Mouse (Mus musculus): ENCODE data around the gene Adgrd1.

Gene Adgrd1

DNA sequence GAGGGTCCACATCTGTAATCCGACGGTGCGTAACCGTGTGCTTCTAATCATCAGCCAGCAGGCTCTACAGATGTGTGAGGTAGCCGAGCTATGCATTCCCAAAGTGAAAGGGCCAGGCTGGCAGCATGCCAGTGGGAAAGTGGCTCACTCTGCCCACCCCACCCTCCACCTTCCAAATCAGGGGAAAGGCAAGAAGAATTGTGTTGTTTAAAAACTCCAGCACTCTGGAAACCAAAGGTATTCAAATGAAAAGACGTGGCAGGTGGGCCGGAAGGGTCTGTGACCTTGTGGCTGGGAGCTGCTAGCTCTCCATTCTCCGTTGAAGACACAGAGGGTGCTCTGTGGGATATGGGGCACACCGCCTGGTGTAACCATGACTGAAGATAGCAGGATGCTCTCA lies 100.0 kb downstream of the Adgrd1 start:
- DNase-seq (ENCODE audit: low read depth, low spot score) = no peak

DNA sequence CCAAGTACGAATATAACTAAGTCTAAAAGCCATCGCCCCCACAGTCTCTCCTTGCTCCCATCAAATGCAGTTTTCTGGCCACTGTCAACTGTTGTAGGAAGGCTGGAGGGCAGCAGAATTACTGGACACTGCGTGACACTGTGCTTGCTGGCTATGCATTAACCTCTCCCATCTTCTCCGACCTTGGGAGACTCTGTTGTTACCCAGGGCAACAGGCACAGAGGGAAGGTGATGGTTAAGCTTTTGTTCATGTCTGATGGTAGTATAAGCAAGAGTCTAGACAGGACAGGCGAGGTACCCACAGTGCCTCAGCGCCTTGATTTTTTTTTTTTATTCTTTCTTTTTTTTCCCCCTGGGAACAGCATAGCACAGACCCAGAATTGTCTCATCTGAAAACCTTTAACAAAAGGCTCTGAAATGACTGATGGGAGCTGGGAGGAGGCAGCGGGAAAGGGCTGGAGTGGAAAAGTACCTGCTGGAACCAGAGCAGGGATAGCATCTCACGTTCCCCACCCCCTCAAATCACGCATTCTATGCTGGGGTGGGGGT lies 100.5 kb downstream of the Adgrd1 start:
- DNase-seq (ENCODE audit: low read depth, low spot score) = no peak

DNA sequence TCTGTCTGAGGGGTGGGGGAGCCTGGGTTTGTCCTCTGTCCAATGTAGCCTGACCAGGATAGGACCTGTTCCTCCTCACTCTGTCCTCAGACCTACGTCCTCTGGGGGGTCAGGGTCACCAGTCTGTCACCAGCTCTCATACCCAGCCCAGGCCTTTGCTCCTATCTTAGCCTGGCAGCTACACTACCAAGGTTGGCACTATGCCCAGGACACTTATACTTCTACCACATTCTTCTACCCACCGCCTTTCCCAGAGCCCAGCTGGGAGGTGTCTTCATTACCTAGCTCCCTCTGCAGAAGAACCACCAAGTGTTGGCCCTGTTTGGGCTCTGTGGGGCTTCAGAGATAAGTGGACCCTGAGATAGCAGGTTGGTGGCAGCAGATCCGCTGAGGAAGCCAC lies 103.6 kb downstream of the Adgrd1 start:
- DNase-seq (ENCODE audit: low read depth, low spot score) = no peak

DNA sequence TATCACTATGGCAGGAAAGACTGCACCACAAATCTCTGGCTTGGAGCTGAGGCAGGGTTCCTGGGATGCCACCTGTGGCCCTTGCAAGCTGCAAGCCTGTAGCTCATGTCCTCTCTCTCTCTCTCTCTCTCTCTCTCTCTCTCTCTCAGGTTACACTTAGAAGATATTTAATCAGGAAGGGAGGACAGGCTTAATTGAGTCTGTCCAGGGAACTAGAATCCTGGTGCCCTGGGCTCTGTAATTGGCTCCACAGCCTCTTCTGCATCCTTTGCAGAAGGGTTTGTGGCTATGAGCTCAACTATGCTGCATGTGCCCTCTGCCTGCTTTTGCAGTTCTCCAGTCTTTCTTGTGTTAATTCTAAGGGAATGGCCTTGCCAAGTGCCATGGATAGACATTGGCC lies 111.7 kb downstream of the Adgrd1 start:
- DNase-seq (ENCODE audit: low read depth, low spot score) = no peak

DNA sequence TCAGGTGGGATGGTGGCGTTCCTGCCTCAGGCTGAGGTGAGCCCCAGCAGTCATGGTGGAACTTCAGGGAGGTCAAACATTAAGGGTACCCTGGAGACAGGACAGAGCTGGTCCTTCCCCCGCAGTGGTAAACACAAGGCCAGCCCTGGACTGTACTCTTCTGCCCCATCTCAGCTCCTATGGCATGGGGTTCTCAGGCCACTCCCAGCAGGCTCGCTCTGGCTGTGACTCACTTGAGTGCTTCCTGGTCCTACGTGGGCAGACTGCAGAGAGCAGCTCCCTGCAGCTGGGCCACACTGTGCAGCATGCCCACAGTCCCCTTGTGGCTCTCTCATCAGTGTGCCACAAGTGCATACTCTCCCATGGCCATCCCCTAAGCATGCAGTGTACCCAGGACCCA lies 112.3 kb downstream of the Adgrd1 start:
- peak; percentile 18 for DNase-seq (ENCODE audit: low read depth, low spot score)

DNA sequence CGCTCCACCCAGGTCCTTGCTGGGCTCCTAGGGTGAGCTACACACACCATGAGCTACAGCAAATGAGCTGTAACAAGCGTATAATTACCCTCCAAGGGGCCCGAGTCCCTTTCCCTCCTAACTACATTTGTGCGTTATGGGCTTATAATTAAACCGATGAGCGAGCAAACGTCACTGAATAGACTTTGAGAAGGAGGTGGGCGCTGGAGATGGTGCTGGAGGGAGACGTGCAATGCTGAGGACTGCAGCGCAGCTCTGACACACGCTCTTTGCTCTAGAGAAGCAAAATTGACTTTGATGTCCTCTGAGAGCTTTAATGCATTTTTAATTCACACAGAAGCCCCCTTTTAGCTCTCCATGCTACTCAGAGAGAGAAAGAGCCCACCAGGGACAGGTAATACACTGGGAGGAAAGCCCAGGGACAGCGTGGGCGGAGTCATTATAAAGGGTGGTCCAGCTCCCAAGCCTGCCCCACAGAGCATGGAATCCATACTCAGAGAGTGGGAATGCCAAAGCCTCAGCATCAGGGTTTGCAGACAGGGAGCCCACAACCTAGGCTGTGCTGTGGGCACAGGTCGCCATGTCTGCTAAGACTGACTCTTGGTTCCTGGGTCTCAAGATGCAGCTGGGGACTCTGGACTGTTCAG lies 115.0 kb downstream of the Adgrd1 start:
- no peak for DNase-seq (ENCODE audit: low read depth, low spot score)

DNA sequence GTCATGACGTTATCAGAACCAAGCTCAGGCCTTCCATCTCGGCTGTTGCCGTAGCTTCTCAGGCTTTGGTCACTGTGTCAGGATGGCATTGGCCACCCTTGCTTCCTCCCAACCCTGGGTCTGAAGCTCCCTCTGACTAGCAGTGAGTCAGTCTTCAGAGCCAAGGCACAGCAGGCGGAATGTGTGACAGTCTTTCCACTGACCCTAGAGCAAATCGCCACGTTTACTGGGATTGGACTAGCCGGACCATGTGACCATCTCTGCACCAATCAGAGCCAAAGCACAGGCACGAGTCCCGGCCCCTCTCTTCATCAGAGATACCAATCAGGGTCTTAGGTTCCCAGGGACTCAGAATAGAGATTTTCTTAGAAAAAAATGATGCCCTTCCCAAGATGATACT lies 117.5 kb downstream of the Adgrd1 start:
- no peak for DNase-seq (ENCODE audit: low read depth, low spot score)

DNA sequence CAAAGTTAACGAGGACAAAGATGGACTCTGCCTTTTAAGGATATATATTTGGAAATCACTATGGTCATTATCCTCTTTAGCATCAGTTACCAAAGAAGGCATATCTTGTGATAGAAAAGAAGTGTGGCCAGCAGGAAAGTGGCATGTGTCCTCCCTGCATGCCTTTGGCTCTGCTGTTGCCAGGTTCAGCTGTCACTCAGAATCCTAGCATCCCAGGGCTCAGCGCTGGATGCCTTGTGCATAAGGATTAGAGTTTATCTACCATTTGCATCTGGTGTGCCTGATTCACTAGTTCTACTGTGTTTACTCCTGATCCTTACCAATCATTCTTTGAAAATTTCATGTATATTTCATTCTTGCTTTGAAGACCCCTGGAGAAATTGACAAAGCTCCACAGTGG lies 119.5 kb downstream of the Adgrd1 start:
- no peak for DNase-seq (ENCODE audit: low read depth, low spot score)

DNA sequence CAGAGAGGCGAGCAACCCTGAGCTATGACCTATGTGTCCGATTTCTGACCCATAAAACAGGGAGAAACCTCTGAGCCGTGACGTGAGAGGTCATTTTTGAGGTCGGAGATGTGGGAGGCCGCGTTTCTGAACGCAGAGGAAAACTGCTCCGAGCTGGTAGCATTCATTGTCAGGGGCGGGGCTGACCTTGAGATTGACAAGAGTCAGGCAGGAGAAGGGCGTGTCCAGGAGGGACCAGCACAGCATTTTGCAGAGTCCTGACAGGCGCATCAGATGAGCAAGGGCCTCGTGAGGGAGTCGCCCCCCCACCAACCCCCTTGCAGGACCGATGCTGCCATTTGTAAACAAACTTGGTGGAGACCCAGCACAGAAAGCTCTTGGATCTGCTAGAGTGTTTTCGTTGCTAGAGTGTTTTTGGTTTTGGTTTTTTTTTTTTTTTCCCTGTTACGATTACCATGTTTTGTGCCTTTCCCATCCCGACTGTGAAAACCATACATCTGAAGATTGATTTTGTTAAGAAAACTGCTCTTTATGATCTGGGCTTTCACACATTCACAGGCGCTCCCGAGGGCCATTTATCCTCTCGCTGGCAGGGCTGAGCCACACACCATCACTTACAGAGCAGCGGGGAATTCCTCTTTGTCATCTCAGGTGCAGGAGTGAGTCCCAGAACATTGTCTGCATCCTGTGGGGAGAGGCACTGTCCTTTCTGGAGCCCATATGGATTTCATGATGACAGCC lies 121.1 kb downstream of the Adgrd1 start:
- peak; percentile 3 for DNase-seq (ENCODE audit: low read depth, low spot score)

DNA sequence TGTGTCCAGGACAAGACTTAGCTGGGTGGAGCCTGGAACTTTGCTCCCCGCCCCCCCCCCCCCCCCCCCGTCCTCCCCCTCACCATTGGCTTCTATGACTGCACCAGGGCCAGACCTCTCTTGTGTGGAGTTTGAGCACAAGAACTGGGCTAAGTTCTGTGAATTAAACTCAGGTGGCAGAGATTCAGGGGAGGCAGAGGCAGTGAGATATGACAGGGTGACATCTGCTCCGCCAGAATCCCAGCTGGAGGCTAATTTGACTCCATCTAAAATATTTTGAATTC lies 121.6 kb downstream of the Adgrd1 start:
- DNase-seq (ENCODE audit: low read depth, low spot score) = no peak

DNA sequence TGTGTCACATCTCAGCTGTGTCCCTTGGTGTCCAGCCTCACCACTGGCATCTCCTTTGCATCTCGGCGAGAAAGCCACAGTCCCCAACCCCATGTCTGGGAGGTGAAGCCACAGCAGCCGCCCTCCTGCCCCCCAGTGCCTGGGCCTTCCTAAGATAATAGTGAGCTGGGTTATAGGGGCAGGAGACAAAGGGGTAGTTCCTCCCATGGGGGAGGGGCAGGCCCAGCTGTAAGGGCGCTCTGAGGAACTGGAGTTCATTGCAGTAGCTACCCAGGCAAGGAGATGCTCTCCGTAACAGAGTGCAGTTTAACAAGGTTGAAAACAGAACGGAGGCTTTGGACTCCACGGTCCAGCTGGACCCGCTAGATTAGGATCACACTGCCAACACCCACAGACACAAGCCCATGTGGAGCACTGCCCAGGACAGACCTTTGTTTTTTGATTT lies 122.0 kb downstream of the Adgrd1 start:
- DNase-seq (ENCODE audit: low read depth, low spot score) = no peak

DNA sequence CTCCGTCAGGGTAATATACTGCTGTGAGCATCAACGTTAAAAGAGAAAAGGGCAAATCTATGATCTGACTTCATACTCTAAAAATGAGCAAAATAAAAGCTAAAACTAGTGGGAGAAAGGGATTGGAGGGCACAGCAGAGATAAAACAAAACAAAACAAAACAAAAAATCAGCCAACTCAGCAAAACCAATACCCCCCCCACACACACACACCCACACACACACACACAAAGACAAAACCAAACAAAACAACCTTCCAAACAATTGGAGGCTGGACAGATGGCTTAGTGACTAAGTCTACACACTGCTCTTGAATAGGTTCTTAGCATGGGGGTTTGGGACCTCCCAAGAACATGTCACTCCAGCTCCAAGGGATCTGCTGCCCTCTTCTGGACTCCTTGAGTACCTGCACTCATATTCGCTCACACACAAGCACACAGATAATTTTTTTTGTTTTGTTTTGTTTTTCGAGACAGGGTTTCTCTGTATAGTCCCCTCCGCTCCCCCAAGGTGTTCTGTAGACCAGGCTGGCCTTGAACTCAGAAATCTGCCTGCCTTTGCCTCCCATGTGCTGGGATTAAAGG lies 122.7 kb downstream of the Adgrd1 start:
- no peak for DNase-seq (ENCODE audit: low read depth, low spot score)

DNA sequence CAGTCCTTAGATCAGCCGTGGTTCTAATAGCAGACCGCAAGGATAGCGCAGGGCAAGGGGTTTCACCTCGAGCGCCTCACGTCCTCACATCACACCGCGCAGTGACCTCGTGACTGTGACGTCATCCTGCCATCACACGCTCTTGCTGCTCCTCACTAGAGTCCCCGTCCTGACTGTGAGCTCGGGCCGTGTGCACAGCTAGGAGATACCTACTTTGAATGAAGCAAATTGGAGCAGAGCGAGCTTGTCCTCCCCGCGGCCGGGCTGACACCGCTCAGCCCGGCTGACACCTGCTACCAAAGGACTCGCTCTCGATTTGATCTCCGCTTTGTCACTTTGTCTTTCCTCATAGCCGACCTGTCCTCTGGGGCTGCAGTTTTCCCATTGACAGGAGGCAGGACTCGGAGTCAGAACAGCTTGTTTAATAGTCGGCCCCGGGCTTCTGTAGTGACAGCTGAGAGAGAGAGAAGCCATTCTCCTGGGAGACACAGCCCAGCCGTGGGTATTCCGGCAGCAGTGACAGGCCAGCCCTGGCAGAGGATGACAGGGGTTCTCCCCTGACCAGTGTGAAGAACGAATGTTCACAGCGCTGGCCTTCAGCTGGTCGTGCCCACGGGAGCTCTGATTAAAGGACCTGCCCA lies 129.4 kb downstream of the Adgrd1 start:
- DNase-seq (ENCODE audit: low read depth, low spot score) = no peak

DNA sequence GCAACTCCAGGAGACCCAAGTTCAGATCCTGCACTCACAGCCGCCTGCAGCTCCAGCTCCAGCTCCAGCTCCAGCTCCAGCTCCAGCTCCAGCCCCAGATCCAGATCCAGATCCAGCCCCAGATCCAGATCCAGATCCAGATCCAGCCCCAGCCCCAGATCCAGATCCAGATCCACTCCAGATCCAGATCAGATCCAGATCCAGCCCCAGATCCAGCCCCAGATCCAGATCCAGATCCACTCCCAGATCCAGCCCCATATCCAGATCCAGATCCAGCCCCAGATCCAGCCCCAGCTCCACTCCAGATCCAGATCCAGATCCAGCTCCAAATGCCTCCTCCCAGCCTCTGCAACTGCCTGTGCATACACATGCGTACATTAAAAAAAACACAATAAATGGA lies 131.6 kb downstream of the Adgrd1 start:
- no peak for DNase-seq (ENCODE audit: low read depth, low spot score)

DNA sequence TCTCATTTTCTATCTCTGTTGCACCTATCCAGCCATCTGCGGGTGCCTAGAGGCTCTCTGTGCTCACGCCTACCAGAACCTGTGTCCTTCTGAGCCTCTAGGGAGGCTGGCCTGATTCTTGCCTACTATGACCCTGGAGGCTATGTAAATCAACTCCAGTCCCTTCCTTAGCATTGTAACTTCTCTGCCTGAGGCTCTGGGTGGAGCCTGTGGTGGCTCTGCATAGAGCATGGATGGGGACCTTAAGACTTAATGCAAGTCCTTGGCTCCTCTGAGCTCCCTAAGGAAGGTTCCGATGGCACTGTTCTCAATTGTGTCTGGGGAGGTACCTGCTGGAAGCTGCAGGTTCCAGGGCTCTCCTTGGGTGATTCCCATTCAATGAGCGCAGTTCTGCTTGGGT lies 136.8 kb downstream of the Adgrd1 start:
- DNase-seq (ENCODE audit: low read depth, low spot score) = no peak

DNA sequence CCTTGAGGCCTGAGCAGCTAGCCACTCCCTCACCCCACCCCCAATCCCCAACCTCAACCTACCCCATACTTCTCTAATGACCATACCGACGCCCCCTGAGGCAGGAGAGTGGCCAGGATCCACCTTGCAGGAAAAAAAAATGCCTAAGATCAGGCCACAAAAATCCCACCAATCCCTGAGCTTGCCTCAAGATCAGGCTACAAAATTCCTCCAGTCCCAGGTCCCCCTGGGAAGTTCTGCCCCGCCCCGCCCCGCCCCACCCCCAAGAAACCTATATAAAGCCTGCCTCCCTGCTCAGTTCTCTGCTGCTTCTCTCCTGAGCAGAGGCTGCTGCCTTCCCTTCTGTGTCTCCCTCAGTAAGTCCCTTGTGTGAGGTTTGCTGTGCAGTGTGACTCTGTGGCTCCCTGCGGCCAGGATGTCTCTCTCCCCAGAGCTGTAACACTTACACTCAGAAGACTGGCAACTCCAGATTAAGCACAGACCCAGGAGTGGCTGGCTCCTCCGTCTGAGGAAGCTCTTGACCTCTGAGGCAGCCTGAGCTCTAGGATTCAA lies 137.4 kb downstream of the Adgrd1 start:
- DNase-seq (ENCODE audit: low read depth, low spot score) = no peak

DNA sequence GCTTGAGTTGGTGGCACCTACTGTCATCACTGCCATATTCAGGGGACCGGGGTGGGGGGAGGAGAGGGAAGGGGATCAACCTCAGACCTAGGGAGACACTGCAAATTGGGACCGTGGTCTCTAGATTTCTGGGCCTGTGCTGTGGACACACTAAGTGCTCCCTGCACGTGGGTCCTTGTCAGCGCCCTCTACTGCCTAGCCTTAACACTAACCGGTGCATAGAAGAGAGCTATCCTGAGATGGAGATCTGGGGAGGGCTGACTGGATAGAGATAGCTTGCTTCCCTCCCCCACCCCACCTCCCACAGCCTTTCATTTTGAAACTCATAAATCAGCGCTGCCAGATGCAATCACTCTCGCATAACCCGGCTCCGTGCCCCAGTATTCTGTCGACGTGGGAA lies 139.8 kb downstream of the Adgrd1 start:
- DNase-seq (ENCODE audit: low read depth, low spot score) = no peak

DNA sequence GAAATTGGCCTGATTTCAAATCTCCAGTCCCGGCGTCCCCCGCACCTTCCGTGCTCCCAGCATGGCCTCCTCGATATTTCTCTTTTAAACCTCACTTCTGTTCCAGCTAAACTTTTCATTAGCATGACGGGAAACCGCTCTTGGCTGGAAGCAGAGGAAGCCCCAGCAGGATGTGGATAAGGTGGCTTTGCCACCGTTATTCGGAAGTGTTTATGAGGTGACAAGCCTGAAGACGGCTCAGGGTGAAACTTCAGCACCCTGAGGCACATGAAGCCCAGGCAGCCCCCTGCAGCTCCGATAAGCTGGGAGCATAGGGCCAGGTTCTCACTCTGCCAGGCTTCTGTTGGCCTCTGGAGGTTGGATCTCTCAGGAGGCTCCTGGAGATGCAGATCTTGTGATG lies 145.3 kb downstream of the Adgrd1 start:
- DNase-seq (ENCODE audit: low read depth, low spot score) = no peak

DNA sequence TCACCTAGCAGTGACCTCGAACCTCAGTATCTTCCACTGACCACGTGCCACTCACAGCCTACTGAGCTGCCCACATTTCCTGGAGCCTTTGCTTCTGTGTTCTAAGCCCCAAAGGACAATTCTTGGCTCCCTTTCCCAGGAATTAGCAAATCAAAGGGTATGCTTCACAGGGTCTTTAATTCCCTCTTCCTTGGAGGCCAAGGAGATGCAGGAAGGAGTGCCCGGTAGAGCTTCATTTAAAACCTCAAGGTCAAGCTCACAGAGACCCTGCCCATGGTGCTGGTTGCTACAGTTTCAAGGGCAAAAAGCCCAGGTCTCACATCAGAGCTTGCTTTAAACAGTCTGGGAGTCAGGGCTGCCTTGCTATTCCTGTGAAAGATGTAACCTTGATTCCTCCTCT lies 145.7 kb downstream of the Adgrd1 start:
- no peak for DNase-seq (ENCODE audit: low read depth, low spot score)

DNA sequence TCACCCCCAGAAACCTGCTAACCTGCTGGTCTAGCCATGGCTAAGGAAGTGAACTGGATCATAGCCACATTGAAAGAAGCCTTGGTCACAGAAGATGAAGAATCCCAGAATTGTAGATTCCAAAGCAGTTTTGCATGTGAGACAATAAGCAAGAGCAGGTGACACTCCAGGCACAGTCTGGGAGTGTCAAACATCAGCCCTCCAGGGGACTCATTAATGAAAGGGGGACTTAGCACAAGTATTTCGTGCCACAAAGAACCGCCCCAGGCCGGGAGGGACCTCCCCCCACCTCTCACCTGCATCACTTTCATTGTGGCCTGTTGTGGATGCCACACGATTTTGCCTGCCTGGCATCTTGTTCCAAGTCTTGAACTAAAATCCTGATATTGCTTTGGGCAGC lies 146.6 kb downstream of the Adgrd1 start:
- DNase-seq (ENCODE audit: low read depth, low spot score) = no peak

DNA sequence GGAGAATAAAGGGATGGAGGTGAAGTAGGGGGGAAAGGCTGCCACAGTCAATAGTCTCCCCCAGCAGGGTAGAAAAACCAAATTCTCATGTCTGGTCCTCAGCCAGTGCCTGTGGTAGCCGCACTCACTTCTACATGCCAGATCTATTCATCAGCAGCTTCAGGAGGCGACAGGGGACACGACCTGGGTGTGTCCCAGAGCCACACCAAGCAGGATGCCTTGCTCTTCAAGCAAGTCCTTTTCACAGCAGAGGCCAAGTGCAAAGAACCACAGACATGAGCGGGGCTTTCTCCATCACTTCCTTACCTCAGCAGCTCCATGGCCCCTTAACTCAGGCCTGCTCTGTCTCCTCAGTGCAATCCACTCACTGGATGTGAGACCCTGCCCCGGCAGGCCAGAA lies 147.8 kb downstream of the Adgrd1 start:
- peak; percentile 14 for DNase-seq (ENCODE audit: low read depth, low spot score)

DNA sequence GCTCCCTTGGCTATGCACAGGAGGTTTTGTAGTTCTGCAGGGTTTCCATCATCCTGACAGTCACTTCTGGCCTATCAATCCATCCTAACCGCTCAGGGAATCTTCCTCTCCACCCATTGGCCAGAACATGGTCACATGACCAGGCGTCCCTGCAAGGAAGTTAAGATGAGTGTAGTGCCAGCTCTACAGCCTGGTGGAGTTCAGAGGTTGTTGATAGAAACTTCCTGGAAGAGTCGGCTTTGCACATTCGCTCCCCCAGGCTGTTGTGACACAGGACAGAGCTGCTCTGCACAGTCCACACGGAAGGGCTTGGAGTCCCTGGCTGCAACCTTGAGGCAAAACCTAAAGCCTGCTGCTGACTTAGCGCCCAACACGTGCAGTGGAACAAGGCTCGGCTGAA lies 152.5 kb downstream of the Adgrd1 start:
- DNase-seq (ENCODE audit: low read depth, low spot score) = no peak
